Mouse (Mus musculus): ENCODE data around the gene Ldlrad3.
A peak's percentile ranks its signal among the peaks of the same experiment; 100 is the strongest.

The Ldlrad3 gene

DNA sequence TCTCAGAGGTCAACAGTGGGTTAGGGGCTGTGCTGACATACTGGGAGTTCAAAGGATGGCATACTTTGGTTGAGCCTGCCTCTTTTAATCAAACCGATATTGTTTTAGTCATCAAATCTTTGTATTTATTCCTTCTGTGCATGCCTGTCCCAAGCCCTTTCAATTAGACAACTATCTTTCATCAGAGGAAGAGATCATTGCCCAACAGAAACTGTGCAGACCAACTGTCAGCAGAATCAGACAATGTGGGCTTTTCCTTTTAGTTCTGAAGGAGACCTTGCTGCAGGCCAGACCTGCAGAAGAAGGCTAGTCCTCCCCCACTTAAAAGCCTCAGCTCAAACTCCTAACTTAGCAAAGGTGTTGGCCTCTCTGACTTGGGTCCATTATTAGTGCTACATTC lies 41.9 kb downstream of the Ldlrad3 start:
- no peak for DNase-seq (ENCODE audit: low spot score)

DNA sequence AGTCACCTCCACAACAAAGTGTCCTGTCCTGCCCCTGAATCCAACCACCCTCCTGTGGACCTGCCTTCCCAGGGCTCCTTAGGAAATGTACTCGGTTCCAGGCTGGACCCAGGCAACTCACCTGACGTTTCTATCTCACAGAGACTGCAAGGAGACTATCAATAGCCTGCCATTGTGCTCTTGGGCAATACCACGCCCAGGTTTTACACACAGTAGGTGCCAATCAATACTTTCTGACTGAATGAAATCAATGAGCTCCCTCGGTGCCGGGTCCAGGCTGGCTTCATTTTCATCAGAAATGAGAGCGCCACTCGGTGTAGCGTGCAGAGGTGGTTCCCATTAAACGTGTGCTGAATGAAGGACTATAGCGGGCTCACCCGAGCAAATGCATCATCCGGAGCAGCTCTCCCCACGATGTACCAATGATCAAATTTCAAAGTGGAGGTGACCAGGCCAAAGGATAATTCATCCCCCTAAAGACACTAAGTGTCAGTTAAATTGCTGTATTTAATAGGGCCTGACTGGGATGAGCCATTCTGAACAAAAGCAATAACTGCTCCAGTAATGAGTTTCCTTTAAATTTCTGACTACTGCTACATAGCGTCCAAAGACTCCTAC lies 43.4 kb downstream of the Ldlrad3 start:
- no peak for DNase-seq (ENCODE audit: low spot score)

DNA sequence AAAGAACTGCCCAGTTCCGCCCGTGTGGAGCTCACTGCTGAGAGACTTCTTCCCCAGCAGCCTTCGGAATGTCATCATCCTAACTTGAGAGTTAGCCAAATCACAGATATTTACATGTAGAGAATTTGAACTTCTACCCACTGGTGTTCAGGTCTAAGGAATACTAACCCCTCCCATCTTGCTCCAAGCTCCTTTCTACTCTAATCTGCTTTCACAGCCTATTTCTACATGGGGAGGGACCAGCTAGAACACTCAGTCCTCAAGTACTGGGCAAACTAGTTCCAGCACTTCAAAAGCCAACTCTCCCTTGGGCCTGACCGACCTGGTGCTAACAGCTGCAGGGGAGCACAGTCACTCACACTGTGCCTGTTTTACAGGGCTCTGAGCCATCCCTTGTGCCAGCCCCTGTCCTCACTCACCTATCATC lies 44.0 kb downstream of the Ldlrad3 start:
- DNase-seq (ENCODE audit: low spot score): no peak

DNA sequence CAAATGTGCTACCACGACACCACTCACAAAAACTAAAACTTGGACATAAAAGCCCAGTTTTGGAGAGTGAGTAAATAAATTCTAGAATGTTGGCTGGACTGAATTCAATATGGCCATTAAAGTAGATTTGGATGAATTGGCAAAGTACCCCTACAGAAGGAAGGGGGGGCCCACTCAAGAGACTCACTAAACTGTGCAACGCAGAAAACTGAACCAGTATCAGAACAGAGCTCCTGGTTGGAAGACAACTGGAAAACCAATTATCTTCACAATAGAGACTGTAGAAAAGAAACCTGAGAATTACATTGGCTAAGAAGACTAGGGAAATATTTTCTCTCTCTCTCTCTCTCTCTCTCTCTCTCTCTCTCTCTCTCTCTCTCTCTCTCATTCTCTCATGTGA lies 45.0 kb downstream of the Ldlrad3 start:
- no peak for DNase-seq (ENCODE audit: low spot score)

DNA sequence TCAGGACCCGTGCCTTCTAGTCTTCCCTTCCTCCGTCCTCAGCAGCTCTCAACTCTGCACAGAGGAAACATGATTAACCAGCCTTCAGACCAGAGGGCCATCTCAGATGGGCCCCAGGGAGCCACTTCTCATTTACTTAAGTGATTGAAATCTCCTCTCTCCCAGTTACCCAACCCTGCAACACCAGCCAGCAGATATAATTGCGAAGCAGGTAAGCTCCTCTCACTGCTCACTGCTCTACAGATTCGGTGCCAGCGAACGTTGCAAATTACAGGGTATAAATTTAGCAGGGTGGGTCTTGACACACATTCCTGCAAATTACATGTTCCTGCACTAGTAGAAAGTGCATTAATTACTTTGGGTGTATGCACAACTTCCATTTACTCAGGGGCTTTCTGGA lies 48.3 kb downstream of the Ldlrad3 start:
- DNase-seq (ENCODE audit: low spot score): no peak

DNA sequence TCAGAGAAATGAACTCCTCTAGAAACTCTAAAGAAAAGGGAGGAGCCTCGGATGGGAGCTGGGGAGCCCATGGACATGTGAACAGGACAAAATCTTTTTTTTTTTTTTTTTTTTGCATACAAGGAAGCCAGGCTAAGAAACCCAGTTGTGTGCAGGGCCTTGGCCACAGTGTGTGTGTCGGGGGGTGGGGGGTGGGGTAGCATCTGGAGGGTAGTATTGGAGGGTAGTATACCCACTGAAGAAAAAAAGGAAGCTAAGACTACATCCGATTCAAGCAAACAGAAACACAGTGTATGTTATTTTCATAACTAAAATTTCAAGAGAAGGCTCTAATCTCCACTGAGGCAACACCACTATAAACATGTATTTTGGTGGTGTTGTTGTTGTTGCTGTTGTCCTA lies 50.0 kb downstream of the Ldlrad3 start:
- no peak for DNase-seq (ENCODE audit: low spot score)

DNA sequence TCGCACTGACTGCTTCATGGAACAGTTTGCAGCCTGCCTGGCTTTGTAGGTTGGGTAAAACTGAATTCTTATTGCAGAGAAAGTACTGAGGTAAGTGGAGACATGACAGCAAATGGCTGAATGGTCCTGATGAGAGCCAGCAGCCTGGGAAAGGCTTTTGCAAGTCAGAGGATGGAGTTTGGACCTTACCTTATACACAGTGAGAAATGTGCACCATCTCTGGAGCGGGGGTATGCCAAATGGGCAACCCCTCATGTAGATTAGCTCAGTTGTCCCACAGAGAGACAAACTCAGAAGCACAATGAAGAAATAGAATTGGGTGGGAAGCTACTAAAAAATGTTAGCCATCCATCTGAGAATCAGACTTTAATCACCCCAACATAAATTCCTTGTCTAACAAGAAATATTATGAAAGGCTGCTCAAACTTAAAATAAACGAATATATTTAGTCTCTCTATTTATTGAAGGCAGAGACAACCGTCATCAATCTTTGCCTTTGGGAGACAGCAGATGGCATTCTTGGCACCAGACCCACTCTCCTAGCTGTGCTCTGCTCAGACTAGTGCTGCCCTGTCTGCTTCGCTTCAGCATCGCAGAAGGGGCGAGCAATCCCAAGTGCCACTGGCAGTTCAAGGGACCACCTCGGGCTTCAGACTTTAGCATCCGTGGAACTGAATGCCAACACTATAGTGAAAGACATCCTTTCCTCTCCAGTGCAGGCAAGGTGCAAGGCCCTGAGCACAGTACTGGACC lies 51.5 kb downstream of the Ldlrad3 start:
- peak; percentile 82 for DNase-seq (ENCODE audit: low spot score)

DNA sequence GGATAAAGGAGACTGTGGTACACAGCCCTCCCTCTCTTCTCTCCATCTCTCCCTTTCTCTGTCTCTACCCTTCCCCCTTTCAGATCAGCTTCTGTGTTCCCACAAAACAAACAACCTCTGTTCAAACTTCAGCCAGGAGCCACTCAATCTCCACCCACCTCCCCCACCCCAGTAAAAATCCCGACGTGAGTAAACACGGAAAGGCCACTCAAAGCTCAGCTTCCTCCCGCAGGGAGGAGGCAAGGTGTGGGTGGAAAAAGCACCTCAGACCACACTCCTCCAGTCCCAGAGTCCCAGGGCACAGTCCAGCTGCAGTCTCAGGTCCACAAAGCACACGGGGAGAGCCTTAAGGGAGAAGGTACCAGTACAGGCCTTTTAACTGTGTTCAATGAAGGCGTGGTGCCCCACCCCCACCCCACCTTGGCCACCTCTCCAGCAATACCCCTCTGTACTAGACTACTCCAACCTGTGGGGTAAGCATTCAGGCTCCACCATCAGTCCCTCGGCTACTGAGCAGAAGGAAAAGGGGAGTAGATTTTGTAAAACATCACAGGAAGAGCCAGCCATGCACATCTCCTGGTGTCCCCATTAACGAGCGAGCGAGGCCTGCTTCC lies 53.1 kb downstream of the Ldlrad3 start:
- no peak for DNase-seq (ENCODE audit: low spot score)

DNA sequence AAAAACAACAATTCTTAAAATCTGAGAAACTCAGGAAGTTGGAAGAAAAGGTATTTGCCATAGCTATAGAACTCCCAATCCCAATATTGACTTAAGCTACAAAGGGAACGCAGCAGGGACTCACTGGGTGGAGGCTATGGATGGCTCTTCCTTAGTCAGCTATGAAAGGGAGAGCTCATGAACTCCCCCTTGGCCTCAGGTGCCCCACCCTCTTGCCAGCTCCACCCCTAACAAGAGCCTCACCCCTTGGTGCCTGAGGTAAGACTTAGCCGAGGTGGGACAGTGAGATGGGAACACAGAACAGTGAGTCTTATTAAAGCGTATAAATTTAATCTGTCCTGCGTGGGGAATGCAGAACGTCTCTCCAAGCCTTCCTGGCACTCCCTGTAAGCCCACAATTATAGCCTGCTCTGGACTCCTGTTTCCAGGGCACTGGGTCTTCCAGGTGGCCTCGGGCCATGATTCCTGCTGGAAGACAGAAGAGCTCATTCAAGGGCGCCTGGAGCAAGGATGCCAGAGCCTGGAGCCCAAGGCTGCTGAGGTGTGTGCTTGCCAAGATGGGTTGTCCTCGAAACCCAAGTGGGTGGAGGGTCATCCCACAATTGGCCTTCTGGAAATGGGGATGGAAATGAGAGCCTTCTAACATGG lies 55.9 kb downstream of the Ldlrad3 start:
- no peak for DNase-seq (ENCODE audit: low spot score)

DNA sequence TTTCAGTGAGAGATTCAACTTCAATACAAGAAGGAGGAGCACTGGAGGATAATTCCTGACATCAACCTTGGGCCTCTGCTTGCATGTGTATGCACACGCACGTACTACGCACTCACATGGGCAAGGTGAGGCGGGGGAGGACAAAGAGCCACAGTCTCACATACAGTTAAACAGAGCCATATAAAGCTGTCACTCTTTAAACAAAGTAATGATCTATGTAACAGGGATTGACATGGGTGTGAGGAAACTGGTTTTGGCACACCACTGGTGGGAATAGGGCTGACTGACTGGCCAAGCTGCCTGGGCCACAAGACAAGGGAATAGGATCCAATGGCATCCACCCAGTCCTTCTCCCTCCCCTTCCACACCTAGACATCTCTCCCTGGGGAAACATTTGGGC lies 57.0 kb downstream of the Ldlrad3 start:
- no peak for DNase-seq (ENCODE audit: low spot score)

DNA sequence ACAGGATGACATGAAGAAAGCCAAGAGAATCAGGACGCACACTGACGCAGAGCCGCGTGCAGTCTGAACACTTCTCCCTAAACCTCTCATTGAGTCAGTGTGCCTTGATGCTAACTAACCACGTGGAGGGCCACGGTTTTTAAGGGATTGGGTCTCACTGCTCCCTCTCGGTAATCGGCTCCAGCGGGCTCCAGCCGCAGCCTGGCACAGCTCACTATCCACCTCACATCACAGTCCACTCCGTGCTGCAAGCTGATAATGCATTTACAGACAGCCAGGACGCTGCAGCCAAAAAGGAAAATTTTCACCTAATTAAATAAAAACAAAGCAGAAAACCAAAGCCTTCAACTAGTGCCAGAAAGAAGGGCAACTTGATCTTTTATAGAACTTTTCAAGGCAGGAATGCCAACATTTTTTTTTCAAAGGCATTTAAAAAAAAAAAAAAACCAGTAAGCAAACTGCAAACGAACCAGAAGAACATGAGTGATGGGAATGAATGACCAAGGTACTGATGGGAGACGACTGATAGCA lies 57.6 kb downstream of the Ldlrad3 start:
- DNase-seq (ENCODE audit: low spot score): no peak

DNA sequence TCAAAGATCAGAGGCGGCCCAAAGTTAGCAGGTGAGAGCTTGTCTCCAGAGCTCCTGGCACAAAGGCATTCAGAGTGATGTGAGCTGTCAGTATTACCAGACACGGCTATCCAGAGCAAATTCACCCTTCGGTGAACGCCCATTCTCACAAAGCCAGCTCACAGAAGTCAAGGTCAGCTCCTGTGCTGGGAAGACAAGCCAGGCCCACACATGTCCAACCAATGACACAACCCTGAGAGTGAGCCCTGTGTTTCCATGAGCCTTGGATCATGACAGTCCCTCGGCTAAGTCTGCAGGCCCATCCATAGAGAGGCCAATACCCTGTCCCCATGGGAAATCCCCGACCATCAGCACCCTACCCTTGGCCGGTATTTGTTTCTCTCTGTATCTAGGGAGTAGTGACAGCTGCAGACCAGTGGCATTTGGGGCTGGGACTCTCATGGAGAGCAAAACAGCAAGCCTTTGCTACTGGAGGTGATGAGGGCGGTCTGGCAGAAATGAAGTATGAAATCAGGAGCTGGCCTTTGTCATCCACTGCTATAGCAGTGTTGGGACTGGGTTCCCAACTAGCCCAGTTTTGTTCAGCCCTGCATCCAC lies 58.3 kb downstream of the Ldlrad3 start:
- DNase-seq (ENCODE audit: low spot score): no peak

DNA sequence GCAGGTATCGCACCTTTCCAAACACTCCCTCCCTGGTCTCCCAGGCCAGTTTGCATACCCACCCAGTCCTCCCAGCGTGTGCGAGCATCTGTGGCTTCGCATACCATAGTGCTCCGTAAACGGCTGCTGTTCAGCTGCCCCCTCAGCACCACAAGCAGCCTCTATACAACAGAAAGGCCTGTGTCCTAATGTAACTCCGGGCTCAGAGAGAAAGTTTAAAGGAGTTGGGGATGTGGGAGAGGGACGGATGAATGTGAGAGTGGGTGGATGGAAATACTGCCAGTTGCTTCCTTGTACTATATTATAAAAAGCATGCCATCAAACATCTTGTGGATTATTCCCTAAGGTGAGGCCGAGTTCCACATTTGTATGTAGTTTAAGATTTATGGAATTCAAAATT lies 59.0 kb downstream of the Ldlrad3 start:
- DNase-seq (ENCODE audit: low spot score): no peak

DNA sequence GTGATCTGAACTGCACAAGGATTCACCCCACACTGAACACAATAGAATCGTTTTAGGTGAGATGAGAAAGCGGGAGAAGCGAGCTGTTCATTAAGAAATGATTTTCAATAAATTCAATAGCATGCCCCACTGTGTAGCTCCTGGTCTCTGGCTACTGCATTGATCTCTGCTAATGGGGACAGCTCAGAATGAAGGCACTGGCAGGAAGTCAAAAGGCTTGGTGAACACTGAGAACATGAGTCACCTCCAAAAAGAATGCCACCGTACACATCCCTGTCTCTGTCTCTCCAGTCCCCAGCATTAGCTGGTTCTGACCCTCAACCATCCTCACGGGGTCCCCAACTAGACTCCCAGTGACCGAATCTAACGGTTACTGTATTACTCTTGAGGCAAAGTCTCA lies 60.1 kb downstream of the Ldlrad3 start:
- no peak for DNase-seq (ENCODE audit: low spot score)

DNA sequence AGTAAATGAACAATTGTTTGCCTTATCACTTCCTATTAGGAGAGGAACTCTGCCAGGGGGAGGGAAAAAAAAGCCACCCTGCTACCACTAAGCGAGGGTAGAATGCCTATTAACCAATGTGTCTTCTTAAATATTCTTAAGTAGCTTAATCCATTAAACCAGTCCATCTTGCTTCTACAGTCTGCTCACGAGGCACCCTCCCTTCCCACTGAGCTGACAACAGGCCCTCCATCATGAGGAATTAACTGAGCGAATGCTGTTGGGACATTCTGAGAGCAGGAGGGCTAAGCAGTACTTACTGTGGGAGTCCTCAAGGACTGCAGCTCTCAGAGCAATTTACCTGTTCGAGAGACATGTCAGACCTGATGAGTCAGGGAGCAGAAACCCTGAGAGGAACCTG lies 61.1 kb downstream of the Ldlrad3 start:
- no peak for DNase-seq (ENCODE audit: low spot score)

DNA sequence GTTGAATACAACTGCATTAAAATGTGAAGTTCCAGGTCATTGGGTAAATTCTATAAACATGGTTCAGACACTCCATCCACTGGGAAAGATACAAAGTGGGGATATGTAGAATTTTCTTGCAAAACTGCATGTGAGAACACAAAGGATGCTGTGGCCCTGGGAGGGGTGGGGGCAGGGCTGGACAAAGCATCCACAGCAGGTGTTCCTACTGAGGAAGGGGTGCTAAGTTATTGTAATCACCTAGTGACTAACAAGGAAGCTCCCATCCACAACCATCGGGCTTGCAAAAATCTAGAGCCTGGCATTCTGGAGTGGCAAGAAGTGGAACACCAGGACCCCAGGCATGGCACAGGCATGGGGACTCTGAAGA lies 64.1 kb downstream of the Ldlrad3 start:
- no peak for DNase-seq (ENCODE audit: low spot score)

DNA sequence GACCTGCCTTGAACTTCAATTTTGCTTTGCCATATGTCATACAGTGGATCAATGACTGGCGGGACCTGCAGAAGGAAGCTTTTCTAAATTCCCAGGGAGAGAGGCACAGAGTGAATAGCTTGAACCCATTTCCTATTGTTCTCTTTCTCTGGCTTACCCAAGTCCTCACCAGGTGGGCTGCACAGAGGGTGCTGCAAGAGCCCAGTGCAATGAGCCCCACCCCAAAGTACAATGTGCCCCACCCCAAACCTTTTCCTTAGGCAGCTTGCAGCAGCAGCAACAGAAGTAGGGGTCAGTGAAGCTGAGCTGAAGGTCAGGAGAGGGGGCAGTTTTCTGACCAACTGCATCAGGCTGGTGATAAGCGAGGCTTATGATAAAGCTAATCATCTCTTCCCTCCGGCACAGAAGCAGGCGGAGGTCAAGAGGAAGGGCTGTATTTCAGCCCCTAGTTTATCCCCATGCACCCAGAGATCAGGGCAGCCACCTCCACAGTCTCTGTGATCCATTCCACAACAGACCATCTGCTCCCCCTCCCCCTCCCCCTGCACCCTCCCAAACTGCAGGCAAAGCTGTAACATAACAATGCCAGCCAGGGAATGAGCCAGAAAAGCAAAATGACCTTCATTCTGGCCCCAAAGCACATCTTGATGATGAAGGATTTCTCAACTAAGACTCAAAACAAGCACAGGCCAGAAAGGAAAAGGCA lies 64.6 kb downstream of the Ldlrad3 start:
- DNase-seq (ENCODE audit: low spot score): no peak

DNA sequence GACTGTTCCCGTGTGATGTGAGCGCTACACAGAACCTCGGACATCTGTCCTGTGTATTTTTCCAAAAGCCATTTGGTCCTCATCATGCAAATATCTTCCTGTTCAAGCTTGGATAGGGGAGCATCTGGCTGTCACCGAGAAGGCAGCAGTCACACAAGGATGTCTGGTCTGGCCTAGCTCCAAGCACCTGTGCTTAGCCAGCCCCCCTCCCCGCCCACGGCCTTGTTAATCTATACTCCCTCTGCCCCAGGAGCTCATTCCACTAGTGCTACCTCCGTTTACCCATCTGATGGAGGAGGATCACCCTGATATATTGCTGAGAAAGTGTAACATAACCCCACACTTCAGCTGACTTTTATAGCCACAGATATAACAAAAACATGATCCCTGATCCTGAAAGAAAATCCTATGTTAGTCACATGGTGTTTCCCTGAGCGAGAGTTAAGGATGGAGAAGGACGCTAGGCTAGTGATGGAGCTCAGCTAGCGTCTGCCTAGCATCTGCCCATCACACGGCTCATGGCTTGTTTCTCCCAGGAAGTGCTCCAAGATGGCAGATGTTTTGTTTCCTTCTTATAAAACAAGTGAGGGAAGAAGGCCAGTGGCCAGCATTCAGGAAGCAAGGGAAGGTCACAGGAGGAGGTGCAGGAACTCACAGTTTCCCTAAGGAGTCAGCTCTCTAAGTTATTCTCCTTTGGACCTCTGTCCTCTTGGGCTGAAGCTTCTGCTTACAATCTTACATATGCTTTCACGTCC lies 66.3 kb downstream of the Ldlrad3 start:
- no peak for DNase-seq (ENCODE audit: low spot score)

DNA sequence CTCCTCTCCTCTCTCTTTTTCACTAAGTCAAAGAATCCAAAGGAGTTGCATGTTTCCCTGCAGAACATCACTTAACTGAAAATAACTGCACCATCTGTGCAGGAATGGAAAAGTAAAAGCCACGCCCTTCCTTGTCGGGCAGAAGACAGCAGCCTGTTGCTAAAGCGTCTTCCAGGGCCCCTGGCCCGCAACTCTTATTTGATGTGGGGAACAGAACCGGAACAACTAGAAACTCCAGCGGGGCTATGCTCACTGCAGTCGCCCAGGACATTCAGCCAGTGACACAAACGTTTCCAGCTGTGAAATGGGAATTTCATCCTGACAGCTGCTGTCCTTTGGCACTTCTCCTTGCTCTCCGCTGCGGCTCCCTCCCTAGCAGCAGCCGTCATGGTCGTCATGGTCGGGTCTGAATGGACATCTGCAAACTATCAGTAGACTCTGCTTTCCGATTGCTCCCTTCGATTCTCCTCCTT lies 67.2 kb downstream of the Ldlrad3 start:
- no peak for DNase-seq (ENCODE audit: low spot score)

DNA sequence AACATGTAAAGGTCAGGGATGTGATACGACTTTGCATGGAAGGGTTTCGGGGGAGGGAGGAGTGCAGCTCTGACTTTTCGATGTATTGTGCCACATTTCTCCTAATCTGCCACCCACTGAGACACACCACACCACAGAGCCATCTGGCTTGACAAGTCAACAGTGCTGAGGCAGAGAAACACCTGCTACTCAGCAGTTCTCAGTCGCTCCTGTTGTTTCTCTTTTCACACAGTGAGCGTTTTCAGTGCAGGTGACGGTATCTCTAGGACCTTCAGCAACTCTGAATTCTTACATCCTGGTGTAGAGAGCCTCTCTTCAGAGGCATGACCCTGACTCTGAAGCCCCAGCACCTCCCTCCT lies 68.8 kb downstream of the Ldlrad3 start:
- DNase-seq (ENCODE audit: low spot score): no peak
